Mouse (Mus musculus): ENCODE measurements around the gene Tnk1.
"Not testable (repeated sequence)": the region's sequence is repeated elsewhere in the genome, so short reads cannot be mapped to it uniquely, and the experiment has no call there.

The Tnk1 gene

GRCm38 (mm10) chr11:69878952-69879351 is 20.4 kb upstream of the Tnk1 start:
- DNase-seq (ENCODE audit: low spot score in 2 of 2), result no peak

DNA sequence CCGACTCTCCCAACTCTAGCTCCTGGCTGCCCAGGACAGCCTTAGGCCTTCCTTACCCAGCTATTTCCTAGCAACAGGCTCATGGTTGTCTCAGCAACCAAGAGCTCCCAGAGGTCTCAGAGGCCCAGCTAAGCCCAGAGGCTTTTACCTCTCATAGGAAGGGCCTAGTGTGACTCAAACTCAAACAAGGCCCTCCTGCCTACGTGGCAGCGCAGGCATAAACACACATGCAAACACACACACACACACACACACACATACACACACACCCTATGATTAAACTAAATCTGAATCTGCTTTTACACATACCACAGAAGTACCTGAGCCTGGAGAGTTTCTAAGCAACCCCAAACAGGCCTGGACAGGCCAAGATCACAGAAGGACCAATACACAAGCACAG is 19.9 kb upstream of the Tnk1 start:
- DNase-seq (ENCODE audit: low spot score in 2 of 2), result no peak

GRCm38 (mm10) chr11:69877878-69878277 is 19.3 kb upstream of the Tnk1 start, which contains the start of gene Tmem95:
Gene Tmem95, minus strand, starts transcription at chr11:69878018.
- DNase-seq (ENCODE audit: low spot score in 2 of 2), result no peak

DNA sequence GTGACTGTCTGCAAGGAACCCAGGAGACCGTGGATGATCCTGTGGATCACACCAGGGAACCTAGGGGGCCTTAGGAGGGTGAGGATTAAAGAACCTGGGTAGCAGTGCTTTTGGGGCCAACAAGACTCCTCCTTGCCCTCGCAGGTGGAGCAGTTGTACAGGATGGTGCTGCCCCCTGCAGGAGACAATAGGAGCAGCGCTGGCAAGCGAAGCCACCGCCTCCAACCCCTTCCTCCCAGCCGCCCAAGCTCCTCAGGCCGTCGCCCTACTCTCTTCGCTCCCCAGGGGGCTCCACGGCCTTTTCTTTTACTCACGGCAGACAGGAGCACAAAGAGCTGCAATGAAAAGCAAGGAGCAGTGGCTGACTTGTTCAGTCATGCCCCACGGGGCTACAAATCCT is 18.3 kb upstream of the Tnk1 start:
- peak; percentile 36 to 42 for DNase-seq (ENCODE audit: low spot score in 2 of 2)

- no peak for DNase-seq (ENCODE audit: low spot score in 2 of 2)
Measured at GRCm38 (mm10) chr11:69876186-69876585, 17.7 kb upstream of the Tnk1 start.

DNA sequence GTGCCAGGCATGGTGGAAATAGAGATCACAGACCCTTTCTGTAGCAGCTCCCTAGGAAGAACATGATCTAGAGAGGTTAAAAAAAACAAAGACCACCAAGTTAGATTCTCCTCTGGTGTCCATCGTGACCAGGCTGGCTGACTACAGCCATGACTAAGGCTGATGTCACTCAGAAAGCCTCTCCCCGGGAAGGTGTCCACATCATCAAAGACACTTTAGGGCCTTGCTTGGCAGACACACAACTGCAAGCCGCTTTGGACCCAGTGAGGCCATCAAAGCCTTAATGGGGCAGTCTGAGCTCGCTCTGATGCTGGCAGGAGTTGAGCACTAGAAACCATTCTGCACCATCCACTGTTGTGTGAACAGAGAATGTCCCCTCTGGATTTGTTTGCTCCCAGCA is 13.9 kb upstream of the Tnk1 start:
- no peak for DNase-seq (ENCODE audit: low spot score in 2 of 2)

- DNase-seq (ENCODE audit: low spot score in 2 of 2), result no peak
Measured at GRCm38 (mm10) chr11:69871822-69872221, 13.3 kb upstream of the Tnk1 start.

DNA sequence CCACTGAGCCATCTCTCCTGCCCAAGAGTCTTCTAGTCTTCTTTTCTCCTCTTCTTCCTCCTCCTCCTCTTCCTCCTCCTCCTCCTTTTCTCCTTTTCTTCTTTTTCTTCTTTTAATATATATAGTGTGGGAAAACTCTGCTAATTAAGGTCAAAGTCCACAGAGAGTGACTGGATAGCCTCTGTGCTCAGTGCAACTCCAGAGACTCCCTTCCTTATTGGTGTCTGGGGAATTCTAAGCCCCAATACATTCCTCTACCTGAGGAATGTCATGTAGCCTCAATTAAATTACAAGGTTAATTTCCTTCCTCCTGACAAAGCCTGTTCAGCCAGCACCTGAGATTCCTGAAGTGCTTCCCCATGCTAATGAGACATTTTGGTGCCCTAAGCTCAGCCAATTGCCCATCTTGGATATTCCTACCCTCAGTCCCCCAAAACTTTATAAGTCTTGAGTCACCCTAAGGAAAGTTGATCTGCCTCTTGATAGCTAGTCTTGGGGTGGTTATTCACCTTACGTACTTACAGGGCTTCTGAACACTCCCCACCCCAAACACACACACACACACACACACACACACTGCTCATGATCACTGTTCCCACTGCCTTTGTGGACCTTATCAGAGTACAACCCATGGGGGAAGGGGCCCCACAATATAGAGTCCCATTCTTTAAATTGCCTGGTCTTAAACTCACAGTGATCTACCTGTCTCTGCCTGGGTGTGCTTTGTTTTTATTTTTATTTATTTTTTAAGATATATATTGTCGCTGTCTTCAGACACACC is 11.9 kb upstream of the Tnk1 start:
- DNase-seq (ENCODE audit: low spot score in 2 of 2), result no peak

- no peak for DNase-seq (ENCODE audit: low spot score in 2 of 2)
Measured at GRCm38 (mm10) chr11:69867335-69867734, 8.8 kb upstream of the Tnk1 start.

DNA sequence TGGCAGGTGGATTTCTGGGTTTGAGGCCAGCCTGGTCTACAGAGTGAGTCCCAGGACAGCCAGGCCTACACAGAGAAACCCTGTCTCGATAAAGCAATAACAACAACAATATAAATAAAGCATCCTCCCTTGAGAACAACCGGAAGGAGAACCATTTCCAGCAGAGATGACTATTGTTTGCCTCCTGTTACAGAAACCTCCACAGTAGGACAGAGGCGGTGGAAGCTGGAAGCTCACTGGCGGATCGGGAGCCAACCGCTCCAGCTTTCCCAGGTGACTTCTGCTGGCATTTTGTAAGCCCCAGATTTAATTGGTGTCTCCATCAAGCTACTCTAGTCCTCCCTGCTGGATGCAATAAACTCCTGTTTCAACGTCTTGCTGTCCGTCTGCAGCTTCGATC is 7.0 kb upstream of the Tnk1 start:
- DNase-seq (ENCODE audit: low spot score in 2 of 2), result no peak

DNA sequence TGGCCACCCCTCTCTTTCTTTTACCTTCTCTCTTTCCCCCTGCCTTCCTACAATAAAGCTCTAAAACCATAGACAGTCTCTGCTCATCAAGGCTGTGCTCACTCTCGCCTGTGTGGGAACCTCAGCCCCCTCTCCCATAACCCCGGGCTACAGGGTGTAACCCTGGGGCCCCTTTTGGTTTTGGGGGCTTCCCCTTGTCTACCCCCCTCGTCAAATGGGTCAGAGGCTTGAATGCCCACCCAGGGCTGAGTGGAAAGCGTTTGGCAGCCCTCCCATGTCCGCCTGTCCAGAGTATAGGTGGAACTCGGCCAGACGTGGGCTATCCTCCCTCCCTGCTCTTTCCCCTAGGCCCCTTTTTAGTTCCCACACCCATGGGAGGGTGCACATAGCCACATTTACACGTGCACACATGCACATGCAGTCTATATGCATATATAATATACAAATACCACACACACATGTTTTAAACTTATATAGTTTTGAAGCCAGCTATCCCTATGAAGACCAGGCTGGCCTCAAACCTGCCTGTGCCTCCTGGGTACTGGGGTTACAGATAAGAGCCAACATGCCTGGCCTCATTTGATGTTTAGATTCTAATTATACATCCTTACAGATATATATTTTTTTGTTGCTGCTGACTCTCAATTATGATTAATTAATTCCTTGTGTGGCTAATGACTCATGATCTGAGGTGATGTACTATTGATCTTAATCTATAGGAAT is 5.8 kb upstream of the Tnk1 start:
- DNase-seq (ENCODE audit: low spot score in 2 of 2), result no peak

DNA sequence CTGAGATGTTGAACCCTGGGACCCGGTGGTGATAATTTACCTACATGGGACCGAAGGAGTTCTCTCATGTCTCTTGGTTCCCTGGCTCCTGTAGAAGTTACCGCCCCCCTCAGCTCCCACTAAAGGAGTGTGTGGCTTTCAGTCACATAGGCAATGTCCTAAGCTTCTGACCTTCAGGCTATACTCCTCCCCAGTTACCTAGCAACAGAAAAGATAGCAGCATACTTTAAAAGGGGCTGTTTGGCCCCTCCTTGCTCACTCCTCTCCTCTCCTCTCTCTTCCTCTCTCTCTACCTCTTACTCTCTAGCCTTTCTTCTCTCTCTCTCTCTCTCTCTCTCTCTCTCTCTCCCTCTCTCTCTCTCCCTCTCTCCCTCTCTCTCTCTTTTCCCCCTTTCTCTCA is 5.2 kb upstream of the Tnk1 start:
- DNase-seq (ENCODE audit: low spot score in 2 of 2), result not testable (repeated sequence)

GRCm38 (mm10) chr11:69855347-69855746 is 3.2 kb downstream of the Tnk1 start:
- DNase-seq (ENCODE audit: low spot score in 2 of 2), result no peak

GRCm38 (mm10) chr11:69854680-69855079 is 3.9 kb downstream of the Tnk1 start:
- DNase-seq (ENCODE audit: low spot score in 2 of 2), result no peak

DNA sequence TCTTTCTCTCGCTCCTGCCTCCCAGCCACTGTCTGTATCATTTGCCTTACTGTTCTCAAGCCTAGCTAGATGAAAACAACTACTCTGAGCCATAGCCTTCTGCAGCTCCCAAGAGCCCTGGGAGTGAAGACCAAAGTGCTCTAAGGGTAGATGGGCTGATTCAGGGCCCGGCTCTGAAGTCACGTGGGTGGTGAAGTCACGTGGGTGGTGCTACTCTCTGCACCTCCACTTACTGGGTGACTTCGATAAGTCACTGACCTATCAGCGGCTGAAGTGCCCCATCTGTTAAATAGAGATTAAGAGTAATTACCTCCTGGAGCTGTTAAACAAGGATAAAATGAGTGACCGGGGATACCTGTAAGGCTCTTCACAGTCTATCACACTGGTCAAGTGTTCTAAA is 4.5 kb downstream of the Tnk1 start:
- DNase-seq (ENCODE audit: low spot score in 2 of 2), result no peak

GRCm38 (mm10) chr11:69850754-69851153 is 7.8 kb downstream of the Tnk1 start:
- no peak for DNase-seq (ENCODE audit: low spot score in 2 of 2)

DNA sequence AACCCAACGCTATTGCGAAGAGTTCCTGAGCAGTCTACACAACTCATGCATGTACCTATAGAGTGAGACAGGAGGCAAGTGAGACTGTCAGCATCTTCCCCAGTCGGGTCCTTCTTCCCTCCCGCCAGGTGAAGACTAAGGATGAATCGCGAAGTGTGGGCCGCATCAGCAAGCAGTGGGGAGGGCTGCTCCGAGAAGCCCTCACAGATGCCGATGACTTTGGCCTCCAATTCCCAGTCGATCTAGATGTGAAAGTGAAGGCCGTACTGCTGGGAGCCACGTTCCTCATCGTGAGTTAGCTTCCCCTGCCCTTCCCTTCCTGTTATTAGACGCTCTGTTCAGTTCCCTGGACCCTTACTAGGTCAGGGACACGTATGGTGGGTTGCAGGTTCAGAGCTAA is 8.6 kb downstream of the Tnk1 start:
- no peak for DNase-seq (ENCODE audit: low spot score in 2 of 2)

DNA sequence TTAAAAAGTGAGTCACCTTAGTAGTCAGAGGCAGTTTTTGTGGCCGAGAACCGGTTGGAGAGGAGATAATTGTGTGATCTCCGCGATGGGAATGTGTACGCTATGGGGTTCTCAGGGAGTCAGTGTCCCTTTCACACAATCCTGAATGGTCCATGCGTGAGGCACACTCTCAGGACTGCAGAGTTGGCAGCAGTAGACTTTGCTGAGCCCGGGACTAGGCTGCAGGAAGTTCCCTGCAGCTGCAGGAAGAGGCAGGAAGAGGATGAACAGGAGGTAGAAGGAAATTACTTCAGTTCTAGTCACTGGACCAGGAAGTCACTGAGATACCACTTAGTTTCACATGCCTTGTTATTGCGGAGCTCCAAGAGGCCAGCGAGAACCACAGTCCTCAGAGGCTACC is 9.4 kb downstream of the Tnk1 start:
- DNase-seq (ENCODE audit: low spot score in 2 of 2), result no peak

GRCm38 (mm10) chr11:69848021-69848420 is 10.5 kb downstream of the Tnk1 start:
- no peak for DNase-seq (ENCODE audit: low spot score in 2 of 2)

DNA sequence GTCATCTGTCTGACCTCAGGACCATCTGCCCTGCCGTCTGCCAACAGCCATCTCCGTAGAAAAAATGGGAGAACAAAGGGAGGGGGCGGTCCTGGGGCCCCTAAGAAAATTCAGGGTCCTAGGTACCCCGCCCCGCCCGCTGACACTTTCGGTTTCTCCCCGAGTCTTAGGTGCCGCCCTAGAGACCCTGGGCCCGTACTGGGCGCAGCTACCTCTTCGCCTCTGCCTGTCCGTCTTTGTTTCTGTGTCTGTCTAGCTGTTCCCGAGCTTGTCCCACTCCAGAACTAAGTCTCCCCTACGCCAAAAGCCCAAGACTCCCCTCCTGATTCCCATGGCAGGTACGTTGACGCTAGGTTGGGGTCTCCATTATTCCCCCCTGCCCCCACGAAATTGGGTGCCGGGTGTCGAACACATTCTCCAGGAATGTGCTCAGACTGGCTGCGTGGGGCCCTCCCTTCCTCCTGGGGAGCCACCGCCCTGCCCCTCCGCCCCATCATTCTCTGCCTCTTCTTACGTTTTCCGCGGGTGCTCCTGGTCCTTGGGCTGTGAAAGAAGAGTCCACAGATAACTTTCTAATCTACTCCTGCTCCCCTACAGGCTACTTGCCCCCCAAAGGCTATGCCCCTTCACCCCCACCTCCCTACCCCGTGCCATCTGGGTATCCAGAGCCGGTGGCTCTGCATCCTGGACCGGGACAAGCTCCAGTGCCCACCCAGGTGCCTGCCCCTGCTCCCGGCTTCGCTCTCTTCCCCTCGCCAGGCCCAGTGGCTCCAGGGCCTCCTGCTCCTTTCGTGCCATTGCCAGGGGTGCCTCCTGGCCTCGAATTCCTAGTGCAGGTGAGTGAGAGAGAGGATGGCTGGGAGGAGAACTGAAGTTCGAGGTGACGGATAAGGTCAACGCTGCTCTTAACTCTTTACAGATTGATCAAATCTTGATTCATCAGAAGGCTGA is 11.5 kb downstream of the Tnk1 start:
- DNase-seq (ENCODE audit: low spot score in 2 of 2), result no peak

DNA sequence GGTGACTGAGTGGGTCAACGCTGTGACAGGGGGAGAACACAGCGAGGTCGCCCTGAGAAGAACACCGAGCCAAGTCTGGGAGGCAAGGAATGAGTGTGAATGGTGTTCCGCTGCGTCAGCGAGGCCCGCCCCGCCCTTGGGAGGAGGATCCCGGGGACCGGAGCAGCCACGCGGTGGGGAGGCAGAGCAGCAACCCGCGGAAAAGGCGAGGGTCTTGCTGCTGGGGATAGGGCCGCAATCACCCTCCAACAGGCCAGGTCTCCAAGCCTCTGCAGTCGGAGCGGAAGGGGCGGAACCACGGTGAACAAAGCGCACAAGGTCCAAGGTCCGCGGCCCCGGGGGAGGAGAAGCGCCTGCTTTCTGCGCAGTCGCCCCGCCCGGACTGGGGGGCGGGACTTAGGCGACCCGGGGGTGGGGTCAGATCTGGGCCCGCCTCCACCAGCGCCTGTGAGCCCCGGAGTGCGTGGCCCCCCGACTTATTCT is 12.3 kb downstream of the Tnk1 start, which contains the start of gene Plscr3:
TSS of gene Plscr3 (plus strand) at position 179 of the 483 bp plus-strand sequence.
- peak; percentile 78 to 80 for DNase-seq (ENCODE audit: low spot score in 2 of 2)

DNA sequence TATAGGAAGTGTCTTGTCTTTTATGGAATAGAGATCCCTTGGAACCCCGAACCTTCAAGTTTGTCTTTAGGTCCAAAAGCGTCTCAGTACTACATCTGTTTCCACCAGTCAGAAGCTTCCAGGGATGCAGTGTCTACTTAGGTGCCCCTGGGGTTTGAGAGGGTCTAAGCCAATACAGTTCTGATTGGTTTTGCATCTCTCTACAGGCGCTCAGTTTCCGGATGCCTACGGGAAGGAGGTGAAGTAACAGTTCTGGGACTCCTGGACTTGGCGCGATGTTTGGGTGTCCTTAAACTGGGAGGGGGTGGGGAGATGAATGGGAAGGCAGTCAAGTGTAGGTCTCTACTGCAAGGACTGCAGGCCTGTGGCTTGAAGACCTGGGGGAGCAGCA is 19.8 kb downstream of the Tnk1 start:
- DNase-seq (ENCODE audit: low spot score in 2 of 2), result no peak
